ENCODE assay signal across 9 mouse cellular contexts in the genomic region with DNA sequence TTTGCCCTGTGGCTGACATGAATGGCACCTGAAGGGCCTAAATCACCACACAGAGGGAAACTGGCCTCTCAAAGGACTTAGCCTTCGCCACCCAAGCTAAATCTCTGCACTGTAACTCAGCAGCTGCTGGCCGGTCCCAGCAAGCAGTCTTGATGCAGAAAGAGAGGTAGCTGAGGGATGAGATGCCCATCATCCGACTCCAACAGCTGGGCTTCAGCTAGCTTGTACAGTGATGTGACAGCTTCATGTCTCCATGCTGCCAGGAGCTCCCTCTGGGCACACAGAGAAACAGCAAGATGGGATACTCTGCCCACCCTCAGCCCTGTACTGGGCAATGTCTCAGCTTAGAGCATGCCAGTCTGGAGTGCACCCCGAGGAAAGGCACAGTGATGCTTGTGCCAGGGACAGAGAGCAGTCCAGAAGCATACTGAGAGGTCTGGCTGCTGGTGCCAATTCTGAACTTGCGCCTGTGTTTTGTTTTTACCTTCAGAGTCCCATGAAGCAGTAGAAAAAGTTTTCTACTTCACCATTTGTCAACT. TPM values are rescaled to one million over a fixed set of nuclear protein-coding genes. Genes with fewer than 3 reads are reported as not detected.
DNase-seq lines count a peak whose midpoint lies in the region; ATAC-seq and TF ChIP-seq lines count a peak whose summit lies in the region.
"Had no signal": no experiment of that assay in that cellular context is flagged by ENCODE, and none has a peak within 500 bp of the region (broad histone marks: within the 10 kb centered on the region; RNA-seq: fewer than 3 reads in every experiment).

No protein-coding gene starts in this region.

- H3K36me3 ChIP-seq in embryonic facial prominence, embryonic 12.5 days = no peaks in the 10 kb centered on the region
- H3K36me3 ChIP-seq in embryonic facial prominence, embryonic 10.5 days (replicated peaks) = peaks cover 8% of the 10 kb centered on the region; the same call in 1 of the 2 replicates
- peaks cover 20% of the 10 kb centered on the region; the same call in 1 of the 2 replicates for H3K36me3 ChIP-seq in liver, embryonic 12.5 days
- H3K36me3 ChIP-seq in embryonic facial prominence, embryonic 13.5 days = no peaks in the 10 kb centered on the region
- no peaks in the 10 kb centered on the region for H3K36me3 ChIP-seq in midbrain, postnatal 0 days (ENCODE audit: insufficient read depth, low read length)

- H3K27me3 ChIP-seq in embryonic facial prominence, embryonic 12.5 days = no peaks in the 10 kb centered on the region
- H3K27me3 ChIP-seq in embryonic facial prominence, embryonic 10.5 days (replicated peaks; ENCODE audit: low read depth, poor library complexity, severe bottlenecking) = no peaks in the 10 kb centered on the region
- no peaks in the 10 kb centered on the region for H3K27me3 ChIP-seq in liver, embryonic 12.5 days (replicated peaks)
- H3K27me3 ChIP-seq in embryonic facial prominence, embryonic 13.5 days = no peaks in the 10 kb centered on the region
- H3K27me3 ChIP-seq in midbrain, postnatal 0 days (ENCODE audit: insufficient read depth, low read length) = no peaks in the 10 kb centered on the region

- H3K4me1 ChIP-seq in embryonic facial prominence, embryonic 12.5 days = peaks cover 24% of the 10 kb centered on the region
- H3K4me1 ChIP-seq in embryonic facial prominence, embryonic 10.5 days = peaks cover 52% of the 10 kb centered on the region
- peaks cover 88% of the 10 kb centered on the region for H3K4me1 ChIP-seq in liver, embryonic 12.5 days
- H3K4me1 ChIP-seq in embryonic facial prominence, embryonic 13.5 days = peaks cover 62% of the 10 kb centered on the region
- H3K4me1 ChIP-seq in midbrain, postnatal 0 days (ENCODE audit: insufficient read depth, low read length) = peaks cover 15% of the 10 kb centered on the region

- WGBS in embryonic facial prominence, embryonic 12.5 days = 81% methylated on average over 5 of the region's 5 CpGs
- WGBS in embryonic facial prominence, embryonic 10.5 days = 92% methylated on average over 5 of the region's 5 CpGs
- 86% methylated on average over 5 of the region's 5 CpGs for WGBS in liver, embryonic 12.5 days (ENCODE audit: insufficient replicate concordance)
- WGBS in embryonic facial prominence, embryonic 13.5 days = 75% methylated on average over 5 of the region's 5 CpGs
- WGBS in midbrain, postnatal 0 days = 58% methylated on average over 5 of the region's 5 CpGs

- H3K9ac ChIP-seq in embryonic facial prominence, embryonic 12.5 days = no peak overlapping the region
- H3K9ac ChIP-seq in liver, embryonic 12.5 days = no peak overlapping the region
- peak overlapping the region; percentile 51 for H3K9ac ChIP-seq in embryonic facial prominence, embryonic 13.5 days
- H3K9ac ChIP-seq in midbrain, postnatal 0 days (replicated peaks; ENCODE audit: low read length, poor library complexity, severe bottlenecking) = no peak overlapping the region

- TF ChIP-seq CTCF in midbrain, postnatal 0 days (IDR thresholded peaks at IDR 0.05) = no peak

- no peak overlapping the region for H3K4me3 ChIP-seq in embryonic facial prominence, embryonic 12.5 days
- no peak overlapping the region for H3K4me3 ChIP-seq in embryonic facial prominence, embryonic 10.5 days
- no peak overlapping the region for H3K4me3 ChIP-seq in liver, embryonic 12.5 days
- no peak overlapping the region for H3K4me3 ChIP-seq in embryonic facial prominence, embryonic 13.5 days
- H3K4me3 ChIP-seq in midbrain, postnatal 0 days (ENCODE audit: low read depth, low read length) = no peak overlapping the region

- no peak for ATAC-seq in embryonic facial prominence, embryonic 12.5 days (ENCODE audit: insufficient number of reproducible peaks, insufficient read depth, low FRiP score, low TSS enrichment)
- ATAC-seq in liver, embryonic 12.5 days = no peak
- no peak for ATAC-seq in embryonic facial prominence, embryonic 13.5 days (ENCODE audit: insufficient number of reproducible peaks, insufficient read depth, low FRiP score, low TSS enrichment, low read depth)
- no peak for ATAC-seq in midbrain, postnatal 0 days (ENCODE audit: low FRiP score)

- H3K4me2 ChIP-seq in embryonic facial prominence, embryonic 12.5 days (replicated peaks) = no peak overlapping the region
- H3K4me2 ChIP-seq in liver, embryonic 12.5 days = no peak overlapping the region
- peak overlapping the region; percentile 11; the same call in 1 of the 2 replicates for H3K4me2 ChIP-seq in embryonic facial prominence, embryonic 13.5 days
- no peak overlapping the region for H3K4me2 ChIP-seq in midbrain, postnatal 0 days (ENCODE audit: low read depth, low read length, poor library complexity, severe bottlenecking)

- DNase-seq in embryonic facial prominence, embryonic 10.5 days (ENCODE audit: low spot score) = no peak
- DNase-seq in liver = no peak
- peak; percentile 49 for DNase-seq in midbrain, postnatal 0 days (ENCODE audit: low spot score)
- no peak for DNase-seq in thymus, postnatal 25 days
- no peak for DNase-seq in lung, postnatal 25 days (ENCODE audit: low spot score)
- DNase-seq: lung, postnatal 14 days had no signal

- H3K9me3 ChIP-seq in embryonic facial prominence, embryonic 12.5 days = no peaks in the 10 kb centered on the region
- no peaks in the 10 kb centered on the region for H3K9me3 ChIP-seq in embryonic facial prominence, embryonic 10.5 days
- H3K9me3 ChIP-seq in liver, embryonic 12.5 days (replicated peaks) = no peaks in the 10 kb centered on the region
- no peaks in the 10 kb centered on the region for H3K9me3 ChIP-seq in embryonic facial prominence, embryonic 13.5 days
- no peaks in the 10 kb centered on the region for H3K9me3 ChIP-seq in midbrain, postnatal 0 days (ENCODE audit: low read length)

- peak overlapping the region; percentile 46; the same call in 1 of the 2 replicates for H3K27ac ChIP-seq in embryonic facial prominence, embryonic 12.5 days
- H3K27ac ChIP-seq in embryonic facial prominence, embryonic 10.5 days (replicated peaks) = no peak overlapping the region; the same call in 1 of the 2 replicates
- H3K27ac ChIP-seq in liver, embryonic 12.5 days = peak overlapping the region; percentile 95; the same call in 1 of the 2 replicates
- H3K27ac ChIP-seq in embryonic facial prominence, embryonic 13.5 days = peak overlapping the region; percentile 84
- peak overlapping the region; percentile 55 for H3K27ac ChIP-seq in midbrain, postnatal 0 days (ENCODE audit: low read depth, low read length)

RNA-seq across cellular contexts. Expression of gene Sp2, which starts 9.3 kb away (rescaled TPM):
- 15.3 and 17.3 TPM in 2 replicates for polyA plus RNA-seq in embryonic facial prominence, embryonic 12.5 days (2016; fragmentation: Nextera tagmentation; extraction: Ambion mirVana)
- polyA plus RNA-seq in embryonic facial prominence, embryonic 10.5 days (2016; fragmentation: Nextera tagmentation; extraction: Ambion mirVana) = 27.9 and 30.3 TPM in 2 replicates
- polyA plus RNA-seq in liver, embryonic 12.5 days (2016; fragmentation: Nextera tagmentation; extraction: Ambion mirVana) = 15.5 and 18.5 TPM in 2 replicates
- 15.9 and 18.0 TPM in 2 replicates for polyA plus RNA-seq in embryonic facial prominence, embryonic 13.5 days (2015; fragmentation: Nextera tagmentation; extraction: Ambion mirVana)
- total RNA-seq in midbrain, postnatal 0 days (2014; rRNA removed) = 5.2 and 5.9 TPM in 2 replicates
- polyA plus RNA-seq in midbrain, postnatal 0 days (2015; fragmentation: Nextera tagmentation; extraction: Ambion mirVana) = 13.4 and 13.7 TPM in 2 replicates

RNA-seq across cellular contexts. Expression of gene Pnpo, which starts 29.7 kb away (rescaled TPM):
- polyA plus RNA-seq in embryonic facial prominence, embryonic 12.5 days (2016; fragmentation: Nextera tagmentation; extraction: Ambion mirVana) = 21.5 and 22.2 TPM in 2 replicates
- 32.0 and 34.5 TPM in 2 replicates for polyA plus RNA-seq in embryonic facial prominence, embryonic 10.5 days (2016; fragmentation: Nextera tagmentation; extraction: Ambion mirVana)
- 528 and 553 TPM in 2 replicates for polyA plus RNA-seq in liver, embryonic 12.5 days (2016; fragmentation: Nextera tagmentation; extraction: Ambion mirVana)
- 19.9 and 27.9 TPM in 2 replicates for polyA plus RNA-seq in embryonic facial prominence, embryonic 13.5 days (2015; fragmentation: Nextera tagmentation; extraction: Ambion mirVana)
- 26.9 and 28.6 TPM in 2 replicates for total RNA-seq in midbrain, postnatal 0 days (2014; rRNA removed)
- 36.8 and 37.4 TPM in 2 replicates for polyA plus RNA-seq in midbrain, postnatal 0 days (2015; fragmentation: Nextera tagmentation; extraction: Ambion mirVana)

RNA-seq across cellular contexts. Expression of gene Sp6, which starts 39.7 kb away (rescaled TPM):
- 1.3 and 2.2 TPM in 2 replicates for polyA plus RNA-seq in embryonic facial prominence, embryonic 12.5 days (2016; fragmentation: Nextera tagmentation; extraction: Ambion mirVana)
- polyA plus RNA-seq in embryonic facial prominence, embryonic 10.5 days (2016; fragmentation: Nextera tagmentation; extraction: Ambion mirVana) = 4.4 and 7.4 TPM in 2 replicates
- polyA plus RNA-seq in liver, embryonic 12.5 days (2016; fragmentation: Nextera tagmentation; extraction: Ambion mirVana) = 0.15 and 0.19 TPM in 2 replicates
- 2.1 and 3.3 TPM in 2 replicates for polyA plus RNA-seq in embryonic facial prominence, embryonic 13.5 days (2015; fragmentation: Nextera tagmentation; extraction: Ambion mirVana)
- 0.33 and 1.1 TPM in 2 replicates for total RNA-seq in midbrain, postnatal 0 days (2014; rRNA removed)
- 0.43 and 0.51 TPM in 2 replicates for polyA plus RNA-seq in midbrain, postnatal 0 days (2015; fragmentation: Nextera tagmentation; extraction: Ambion mirVana)

RNA-seq across cellular contexts. Expression of gene Prr15l, which starts 45.6 kb away (rescaled TPM):
- polyA plus RNA-seq in embryonic facial prominence, embryonic 12.5 days (2016; fragmentation: Nextera tagmentation; extraction: Ambion mirVana) = 2.4 and 3.3 TPM in 2 replicates
- 1.1 and 2.3 TPM in 2 replicates for polyA plus RNA-seq in embryonic facial prominence, embryonic 10.5 days (2016; fragmentation: Nextera tagmentation; extraction: Ambion mirVana)
- 2.4 and 3.2 TPM in 2 replicates for polyA plus RNA-seq in liver, embryonic 12.5 days (2016; fragmentation: Nextera tagmentation; extraction: Ambion mirVana)
- polyA plus RNA-seq in embryonic facial prominence, embryonic 13.5 days (2015; fragmentation: Nextera tagmentation; extraction: Ambion mirVana) = 2.4 and 3.4 TPM in 2 replicates
- 0.27 TPM in 1 of 2 replicates, not detected in the other for total RNA-seq in midbrain, postnatal 0 days (2014; rRNA removed)
- 0.51 and 0.56 TPM in 2 replicates for polyA plus RNA-seq in midbrain, postnatal 0 days (2015; fragmentation: Nextera tagmentation; extraction: Ambion mirVana)

RNA-seq across cellular contexts. Expression of gene Scrn2, which starts 56.2 kb away (rescaled TPM):
- 30.5 and 30.6 TPM in 2 replicates for polyA plus RNA-seq in embryonic facial prominence, embryonic 12.5 days (2016; fragmentation: Nextera tagmentation; extraction: Ambion mirVana)
- 43.5 and 43.8 TPM in 2 replicates for polyA plus RNA-seq in embryonic facial prominence, embryonic 10.5 days (2016; fragmentation: Nextera tagmentation; extraction: Ambion mirVana)
- polyA plus RNA-seq in liver, embryonic 12.5 days (2016; fragmentation: Nextera tagmentation; extraction: Ambion mirVana) = 9.8 and 11.0 TPM in 2 replicates
- 25.0 and 30.6 TPM in 2 replicates for polyA plus RNA-seq in embryonic facial prominence, embryonic 13.5 days (2015; fragmentation: Nextera tagmentation; extraction: Ambion mirVana)
- 19.6 and 22.3 TPM in 2 replicates for total RNA-seq in midbrain, postnatal 0 days (2014; rRNA removed)
- 11.1 and 11.9 TPM in 2 replicates for polyA plus RNA-seq in midbrain, postnatal 0 days (2015; fragmentation: Nextera tagmentation; extraction: Ambion mirVana)

Comparison
In these comparisons a context has a peak if more than half of its experiments do, and no peak if none do; other contexts are left out.
1. RNA of gene Pnpo, which starts 29.7 kb away (polyA plus RNA-seq): 528 to 553 TPM in liver, embryonic 12.5 days; 36.8 to 37.4 TPM in midbrain, postnatal 0 days, 32.0 to 34.5 TPM in embryonic facial prominence, embryonic 10.5 days, 21.5 to 22.2 TPM in embryonic facial prominence, embryonic 12.5 days and 19.9 to 27.9 TPM in embryonic facial prominence, embryonic 13.5 days; every median in the first group is over 10 times any median in the second.